Mouse (Mus musculus): ENCODE measurements around the gene Aplnr. TPM values are rescaled to one million over a fixed set of nuclear protein-coding genes. Genes with fewer than 3 reads are reported as not detected.

Aplnr gene
- polyA plus RNA-seq (2011; ENCODE audit: insufficient read depth, insufficient read length, low replicate concordance, missing spikeins): 0.99 and 5.1 TPM in 2 replicates

GRCm38 (mm10) chr2:85136089-85136488 is at the start of gene Aplnr:
TSS of gene Aplnr (plus strand) at chr2:85136225.
- WGBS: 58% methylated on average over 4 of the region's 4 CpGs
- H3K4me1 ChIP-seq (ENCODE audit: control insufficient read depth, insufficient read depth, low read length): peaks cover 7% of the 10 kb centered on the region
- TF ChIP-seq POLR2A (IDR thresholded peaks at IDR 0.05; ENCODE audit: borderline replicate concordance, control insufficient read depth, low read depth, low read length): no peak
- no peak for TF ChIP-seq CTCF (IDR thresholded peaks at IDR 0.05; ENCODE audit: control insufficient read depth, insufficient read depth, low read length)
- H3K4me3 ChIP-seq (replicated peaks; ENCODE audit: control insufficient read depth, low read depth, low read length): no peak within 1 kb of the TSS
- H3K27ac ChIP-seq (ENCODE audit: control insufficient read depth, insufficient read depth, low read depth, low read length, poor library complexity): no peak within 1 kb of the TSS

GRCm38 (mm10) chr2:85088716-85089646 is 47.0 kb upstream of the Aplnr start:
- Histone ChIP-seq H3K4me1 (ENCODE audit: control insufficient read depth, insufficient read depth, low read length) (no peaks in the 10 kb centered on the region), H3K4me3 (replicated peaks; ENCODE audit: control insufficient read depth, low read depth, low read length) (no peak overlapping the region), H3K27ac (ENCODE audit: control insufficient read depth, insufficient read depth, low read depth, low read length, poor library complexity) (no peak overlapping the region)
- WGBS: 60% methylated on average over 11 of the region's 11 CpGs
- TF ChIP-seq POLR2A (IDR thresholded peaks at IDR 0.05; ENCODE audit: borderline replicate concordance, control insufficient read depth, low read depth, low read length) (no peak), CTCF (IDR thresholded peaks at IDR 0.05; ENCODE audit: control insufficient read depth, insufficient read depth, low read length) (no peak)

GRCm38 (mm10) chr2:85091325-85091724 is 44.7 kb upstream of the Aplnr start:
- Histone ChIP-seq H3K27ac (ENCODE audit: control insufficient read depth, insufficient read depth, low read depth, low read length, poor library complexity) (no peak overlapping the region), H3K4me1 (ENCODE audit: control insufficient read depth, insufficient read depth, low read length) (no peaks in the 10 kb centered on the region), H3K4me3 (replicated peaks; ENCODE audit: control insufficient read depth, low read depth, low read length) (no peak overlapping the region)
- TF ChIP-seq POLR2A (IDR thresholded peaks at IDR 0.05; ENCODE audit: borderline replicate concordance, control insufficient read depth, low read depth, low read length): no peak
- no peak for TF ChIP-seq CTCF (IDR thresholded peaks at IDR 0.05; ENCODE audit: control insufficient read depth, insufficient read depth, low read length)
- 85% methylated on average over 4 of the region's 4 CpGs for WGBS

GRCm38 (mm10) chr2:85093376-85093775 is 42.6 kb upstream of the Aplnr start:
- no peak for TF ChIP-seq CTCF (IDR thresholded peaks at IDR 0.05; ENCODE audit: control insufficient read depth, insufficient read depth, low read length)
- no peak for TF ChIP-seq POLR2A (IDR thresholded peaks at IDR 0.05; ENCODE audit: borderline replicate concordance, control insufficient read depth, low read depth, low read length)
- WGBS: 77% methylated on average over 1 of the region's 1 CpGs
- Histone ChIP-seq H3K4me3 (replicated peaks; ENCODE audit: control insufficient read depth, low read depth, low read length) (no peak overlapping the region), H3K4me1 (ENCODE audit: control insufficient read depth, insufficient read depth, low read length) (no peaks in the 10 kb centered on the region), H3K27ac (ENCODE audit: control insufficient read depth, insufficient read depth, low read depth, low read length, poor library complexity) (no peak overlapping the region)

- H3K4me3 ChIP-seq (replicated peaks; ENCODE audit: control insufficient read depth, low read depth, low read length): no peak overlapping the region
- H3K27ac ChIP-seq (ENCODE audit: control insufficient read depth, insufficient read depth, low read depth, low read length, poor library complexity): no peak overlapping the region
- WGBS: 84% methylated on average over 5 of the region's 5 CpGs
- TF ChIP-seq POLR2A (IDR thresholded peaks at IDR 0.05; ENCODE audit: borderline replicate concordance, control insufficient read depth, low read depth, low read length): no peak
- no peak for TF ChIP-seq CTCF (IDR thresholded peaks at IDR 0.05; ENCODE audit: control insufficient read depth, insufficient read depth, low read length)
- H3K4me1 ChIP-seq (ENCODE audit: control insufficient read depth, insufficient read depth, low read length): no peaks in the 10 kb centered on the region
Observed at GRCm38 (mm10) chr2:85095906-85096305, 40.1 kb upstream of the Aplnr start.

GRCm38 (mm10) chr2:85098014-85098413 is 38.0 kb upstream of the Aplnr start:
- H3K4me1 ChIP-seq (ENCODE audit: control insufficient read depth, insufficient read depth, low read length): no peaks in the 10 kb centered on the region
- TF ChIP-seq CTCF (IDR thresholded peaks at IDR 0.05; ENCODE audit: control insufficient read depth, insufficient read depth, low read length): no peak
- no peak for TF ChIP-seq POLR2A (IDR thresholded peaks at IDR 0.05; ENCODE audit: borderline replicate concordance, control insufficient read depth, low read depth, low read length)
- no peak overlapping the region for H3K4me3 ChIP-seq (replicated peaks; ENCODE audit: control insufficient read depth, low read depth, low read length)
- WGBS: 84% methylated on average over 2 of the region's 2 CpGs
- no peak overlapping the region for H3K27ac ChIP-seq (ENCODE audit: control insufficient read depth, insufficient read depth, low read depth, low read length, poor library complexity)

GRCm38 (mm10) chr2:85098824-85099511 is 37.1 kb upstream of the Aplnr start:
- no peak overlapping the region for H3K4me3 ChIP-seq (replicated peaks; ENCODE audit: control insufficient read depth, low read depth, low read length)
- WGBS: 73% methylated on average over 7 of the region's 7 CpGs
- H3K27ac ChIP-seq (ENCODE audit: control insufficient read depth, insufficient read depth, low read depth, low read length, poor library complexity): no peak overlapping the region

GRCm38 (mm10) chr2:85103201-85103600 is 32.8 kb upstream of the Aplnr start:
- no peak overlapping the region for H3K4me3 ChIP-seq (replicated peaks; ENCODE audit: control insufficient read depth, low read depth, low read length)
- H3K27ac ChIP-seq (ENCODE audit: control insufficient read depth, insufficient read depth, low read depth, low read length, poor library complexity): no peak overlapping the region
- no peaks in the 10 kb centered on the region for H3K4me1 ChIP-seq (ENCODE audit: control insufficient read depth, insufficient read depth, low read length)
- 78% methylated on average over 8 of the region's 8 CpGs for WGBS
- TF ChIP-seq POLR2A (IDR thresholded peaks at IDR 0.05; ENCODE audit: borderline replicate concordance, control insufficient read depth, low read depth, low read length) (no peak), CTCF (IDR thresholded peaks at IDR 0.05; ENCODE audit: control insufficient read depth, insufficient read depth, low read length) (no peak)

More at GRCm38 (mm10) chr2:85098824-85099511, 37.1 kb upstream of the Aplnr start:
- TF ChIP-seq POLR2A (IDR thresholded peaks at IDR 0.05; ENCODE audit: borderline replicate concordance, control insufficient read depth, low read depth, low read length): no peak
- TF ChIP-seq CTCF (IDR thresholded peaks at IDR 0.05; ENCODE audit: control insufficient read depth, insufficient read depth, low read length): no peak
- no peaks in the 10 kb centered on the region for H3K4me1 ChIP-seq (ENCODE audit: control insufficient read depth, insufficient read depth, low read length)

Data from bone marrow, adult 2 months (tissue).